Mouse (Mus musculus) kidney, adult 2 months (tissue): ENCODE results near the gene Klhdc4.

Source experiments
- CTCF ChIP-seq: fragments of 200-500 bp; conservative IDR thresholded peaks from 2 replicates; pipeline ENCODE4 v1.5.1; 2011; ENCODE audit warnings: low read depth, mild to moderate bottlenecking, control low read depth, low read length, moderate library complexity, mixed read lengths; ENCODE audit not compliant: insufficient read depth, insufficient read length
- POLR2A ChIP-seq: fragments of 200-500 bp; IDR thresholded peaks from one replicate; pipeline ENCODE4 v1.6.1; 2011; ENCODE audit warnings: low read depth, low read length, control low read depth

DNA sequence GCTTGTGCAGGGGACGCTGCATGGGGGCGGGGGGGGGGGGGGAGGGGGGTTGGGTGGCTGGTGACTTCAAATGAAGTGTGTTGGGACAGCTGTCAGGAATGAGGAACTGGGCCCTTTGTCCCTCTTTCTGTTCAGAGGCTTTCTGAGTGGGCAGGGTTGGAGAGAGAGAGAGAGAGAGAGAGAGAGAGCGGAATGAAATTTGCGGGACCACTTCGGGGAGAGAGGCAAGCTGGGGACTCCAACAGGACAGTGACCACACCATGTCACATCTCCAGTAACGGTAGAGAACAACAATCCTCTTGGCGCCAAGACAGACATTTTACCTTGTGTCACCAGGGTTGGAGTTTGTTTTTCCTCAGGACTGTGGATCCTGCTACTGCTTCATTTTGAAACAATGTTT is 15.4 kb upstream of the Klhdc4 start:
- TF ChIP-seq POLR2A (no peak), CTCF (no peak)
